Mouse (Mus musculus): ENCODE measurements at regions not wholly inside any gene's neighbourhood (a gene's known extent, or its start where the extent isn't known, plus 50 kb on each side); places are given as distances from the start of the nearest gene placed in this dataset.
A peak's percentile ranks its signal among the peaks of the same experiment; 100 is the strongest.

GRCm38 (mm10) chr14:96908737-96909136, 389.8 kb upstream of the Klhl1 start:
- Histone ChIP-seq H3K9me3 (replicated peaks; ENCODE audit: insufficient read depth, low read length) (no peaks in the 10 kb centered on the region), H3K27me3 (ENCODE audit: control insufficient read depth in 1 of 2, insufficient read depth in 2 of 2, low read length in 2 of 2) (no peaks in the 10 kb centered on the region), H3K36me3 (ENCODE audit: control insufficient read depth in 1 of 2, insufficient read depth in 2 of 2, low read length in 2 of 2) (no peaks in the 10 kb centered on the region), H3K4me1 (ENCODE audit: control insufficient read depth in 1 of 2, insufficient read depth in 2 of 2, low read length in 2 of 2) (no peaks in the 10 kb centered on the region), H3K9ac (ENCODE audit: control insufficient read depth, low read depth, low read length, poor library complexity, severe bottlenecking) (no peak overlapping the region), H3K79me2 (ENCODE audit: control insufficient read depth, insufficient read depth, low read length, poor library complexity) (no peaks in the 10 kb centered on the region), H3K27ac (ENCODE audit: control insufficient read depth, low read depth, low read length) (no peak overlapping the region), H3K4me3 (ENCODE audit: control insufficient read depth in 1 of 2, insufficient read depth in 1 of 2, low read depth in 2 of 2, low read length in 2 of 2) (no peak overlapping the region)
- TF ChIP-seq KAT2A (conservative IDR thresholded peaks at IDR 0.05; ENCODE audit: low read depth, low read length) (no peak), RAD21 (IDR thresholded peaks at IDR 0.05; ENCODE audit: low read depth, low read length) (peak; percentile 88), SMC3 (IDR thresholded peaks at IDR 0.05; ENCODE audit: low read depth, low read length) (peak; percentile 92), BHLHE40 (IDR thresholded peaks at IDR 0.05; ENCODE audit: borderline replicate concordance, low read depth, low read length) (peak; percentile 43; the same call in 1 of the 2 replicates), TAL1 (IDR thresholded peaks at IDR 0.05; ENCODE audit: low read length) (no peak), GATA1 (IDR thresholded peaks at IDR 0.05; ENCODE audit: low read depth, low read length) (no peak), ZC3H11A (IDR thresholded peaks at IDR 0.05; ENCODE audit: low read depth, low read length) (peak; percentile 95), CTCF (IDR thresholded peaks at IDR 0.05 in 2 of 3, conservative IDR thresholded peaks at IDR 0.05 in 1 of 3; ENCODE audit: control insufficient read depth in 1 of 3, insufficient read depth in 1 of 3, low read depth in 2 of 3, low read length in 3 of 3, poor library complexity in 1 of 3, severe bottlenecking in 1 of 3) (peak in 1 of 3 experiments; percentile 73; a peak in 3 of 6 replicates), JUND (IDR thresholded peaks at IDR 0.05; ENCODE audit: low read depth, low read length) (no peak), POLR2A (IDR thresholded peaks at IDR 0.05; ENCODE audit: control insufficient read depth in 1 of 2, insufficient read depth in 1 of 2, low read depth in 1 of 2, low read length in 2 of 2, poor library complexity in 1 of 2) (no peak)
- DNase-seq (ENCODE audit: low read depth, low spot score), result peak; percentile 80

- H3K79me2 ChIP-seq (ENCODE audit: control insufficient read depth, insufficient read depth, low read length, poor library complexity), result no peaks in the 10 kb centered on the region
- H3K36me3 ChIP-seq (ENCODE audit: control insufficient read depth in 1 of 2, insufficient read depth in 2 of 2, low read length in 2 of 2), result no peaks in the 10 kb centered on the region
- H3K4me1 ChIP-seq (ENCODE audit: control insufficient read depth in 1 of 2, insufficient read depth in 2 of 2, low read length in 2 of 2), result no peaks in the 10 kb centered on the region; a peak in 1 of 4 replicates
- H3K27ac ChIP-seq (ENCODE audit: control insufficient read depth, low read depth, low read length), result no peak overlapping the region
- no peak overlapping the region for H3K9ac ChIP-seq (ENCODE audit: control insufficient read depth, low read depth, low read length, poor library complexity, severe bottlenecking)
- no peak overlapping the region for H3K4me3 ChIP-seq (ENCODE audit: control insufficient read depth in 1 of 2, insufficient read depth in 1 of 2, low read depth in 2 of 2, low read length in 2 of 2)
- DNase-seq (ENCODE audit: low read depth, low spot score), result no peak
- no peaks in the 10 kb centered on the region for H3K27me3 ChIP-seq (ENCODE audit: control insufficient read depth in 1 of 2, insufficient read depth in 2 of 2, low read length in 2 of 2)
- no peak for TF ChIP-seq UBTF (IDR thresholded peaks at IDR 0.05; ENCODE audit: borderline replicate concordance, insufficient read depth, low read depth, low read length)
- no peak for TF ChIP-seq CHD1 (IDR thresholded peaks at IDR 0.05; ENCODE audit: low read depth, low read length)
- no peak for TF ChIP-seq USF1 (IDR thresholded peaks at IDR 0.05; ENCODE audit: low read depth, low read length)
- no peak for TF ChIP-seq MAX (IDR thresholded peaks at IDR 0.05; ENCODE audit: low read length)
- TF ChIP-seq ZNF384 (IDR thresholded peaks at IDR 0.05; ENCODE audit: low read depth, low read length), result no peak
- TF ChIP-seq KAT2A (conservative IDR thresholded peaks at IDR 0.05; ENCODE audit: low read depth, low read length), result no peak
- no peak for TF ChIP-seq POLR2A (IDR thresholded peaks at IDR 0.05; ENCODE audit: control insufficient read depth in 1 of 2, insufficient read depth in 1 of 2, low read depth in 1 of 2, low read length in 2 of 2, poor library complexity in 1 of 2)
- TF ChIP-seq RCOR1 (IDR thresholded peaks at IDR 0.05; ENCODE audit: low read depth, low read length), result no peak
- TF ChIP-seq TBP (IDR thresholded peaks at IDR 0.05; ENCODE audit: low read depth, low read length), result no peak
- TF ChIP-seq SMC3 (IDR thresholded peaks at IDR 0.05; ENCODE audit: low read depth, low read length), result no peak
- no peak for TF ChIP-seq ZMIZ1 (IDR thresholded peaks at IDR 0.05; ENCODE audit: low read depth, low read length)
- no peak for TF ChIP-seq ZC3H11A (IDR thresholded peaks at IDR 0.05; ENCODE audit: low read depth, low read length)
- TF ChIP-seq MYB (IDR thresholded peaks at IDR 0.05; ENCODE audit: low read depth, low read length), result no peak
- no peaks in the 10 kb centered on the region for H3K9me3 ChIP-seq (replicated peaks; ENCODE audit: insufficient read depth, low read length)
Measured at GRCm38 (mm10) chr14:96879701-96880100, 360.8 kb upstream of the Klhl1 start.

Measured in MEL (cell line).